Mouse (Mus musculus) left cerebral cortex, adult 2 months (tissue): ENCODE data around the gene Eif5. TPM values are rescaled to one million over a fixed set of nuclear protein-coding genes. Genes with fewer than 3 reads are reported as not detected.
"Not testable (repeated sequence)": the region's sequence is repeated elsewhere in the genome, so short reads cannot be mapped to it uniquely, and the experiment has no call there.

Experiments
- DNase-seq, 2 experiments: peaks; one replicate each; pipeline ENCODE4 v3.0.0; 2021 to 2022; ENCODE audit warnings: low spot score in 2 of 2, mixed read lengths in 1 of 2; ENCODE audit errors: extremely low spot score in 1 of 2
- H3K27ac ChIP-seq: fragments of 200-600 bp; 2 replicates; pipeline ENCODE4 v1.8.1; 2022
- H3K4me3 ChIP-seq: fragments of 200-600 bp; 2 replicates; pipeline ENCODE4 v1.8.1; 2022
- CTCF ChIP-seq: fragments of 200-600 bp; IDR thresholded peaks from 2 replicates; pipeline ENCODE4 v1.8.1; 2022; ENCODE audit warnings: antibody characterized with exemption, mild to moderate bottlenecking, moderate library complexity
- intact Hi-C: fragments of 180-260 bp; cut with DNase I; formaldehyde crosslinking; loops from one replicate; pipeline ENCODE4 v1.15.1; 2025
- total RNA-seq, 2 experiments: library from RNA; stranded (reverse); gene quantifications; 2 replicates each; pipeline ENCODE4 v1.2.3; 2021

The Eif5 gene
- total RNA-seq, 2 experiments from 2014 or later: 241 to 276 TPM

DNA sequence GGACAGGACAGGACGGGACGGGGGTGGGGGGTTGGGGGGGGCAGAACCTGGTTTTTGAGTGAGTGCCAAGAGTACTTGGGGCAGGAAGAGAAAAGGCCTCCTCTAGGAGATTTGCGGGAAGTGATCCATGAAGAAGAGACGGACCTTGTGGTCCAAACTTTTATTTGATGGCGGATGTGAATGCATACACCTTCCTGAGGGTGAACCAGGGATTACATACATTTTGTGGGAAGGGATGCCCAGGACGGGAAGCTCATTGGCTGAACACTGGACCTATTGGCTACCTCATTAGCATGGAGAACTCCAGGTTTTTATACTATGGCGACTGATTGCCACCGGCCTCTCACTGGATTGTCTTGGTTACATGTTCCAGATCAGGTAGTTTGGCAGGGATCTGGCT, 14.5 kb downstream of the Eif5 start:
- Histone ChIP-seq H3K4me3 (no peak overlapping the region), H3K27ac (no peak overlapping the region)
- TF ChIP-seq CTCF: no peak
- no peak for DNase-seq
- intact Hi-C loops: no loop called here

GRCm38 (mm10) chr12:111555357-111555756, 17.5 kb downstream of the Eif5 start:
- H3K4me3 ChIP-seq: no peak overlapping the region
- H3K27ac ChIP-seq: no peak overlapping the region
- intact Hi-C loops: no loop called here
- no peak for TF ChIP-seq CTCF
- DNase-seq: no peak

DNA sequence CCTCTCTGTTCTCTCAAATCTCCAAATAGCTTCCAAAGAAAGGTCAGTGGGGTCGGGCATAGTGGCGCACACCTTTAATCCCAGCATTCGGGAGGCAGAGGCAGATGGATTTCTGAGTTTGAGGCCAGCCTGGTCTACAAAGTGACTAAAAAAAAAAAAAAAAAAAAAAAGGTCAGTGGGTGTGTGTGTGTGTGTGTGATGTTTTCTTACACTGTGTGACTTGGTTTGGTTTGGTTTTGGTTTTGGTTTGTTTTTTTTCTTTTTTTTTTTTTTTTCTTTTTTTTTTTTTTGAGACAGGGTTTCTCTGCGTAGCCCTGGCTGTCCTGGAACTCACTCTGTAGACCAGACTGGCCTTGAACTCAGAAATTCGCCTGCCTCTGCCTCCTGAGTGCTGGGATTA, 18.1 kb downstream of the Eif5 start:
- intact Hi-C loops, H3K27ac ChIP-seq, H3K4me3 ChIP-seq, DNase-seq: not testable (repeated sequence)

DNA sequence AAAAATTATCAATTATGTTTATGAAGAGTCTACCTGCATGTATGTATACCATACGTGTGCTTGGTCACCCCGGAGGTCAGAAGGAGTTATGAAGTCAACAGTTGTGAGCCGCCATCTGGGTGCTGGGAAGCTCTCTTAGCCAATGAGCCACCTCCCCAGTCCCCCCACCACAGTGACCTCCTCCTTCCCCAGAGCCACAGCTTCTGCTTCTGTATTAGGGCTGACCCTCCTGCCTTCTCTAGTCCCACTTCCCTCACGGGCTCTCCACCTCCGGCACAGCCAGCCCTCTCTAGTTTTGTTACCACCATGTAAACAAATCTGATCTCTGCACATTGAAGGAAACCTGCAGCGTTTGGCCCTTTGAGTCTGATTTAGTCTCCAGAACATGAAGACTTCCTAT, 19.7 kb downstream of the Eif5 start:
- Histone ChIP-seq H3K27ac (no peak overlapping the region), H3K4me3 (no peak overlapping the region)
- TF ChIP-seq CTCF: no peak
- intact Hi-C loops: no loop called here
- DNase-seq: no peak

- H3K4me3 ChIP-seq: no peak overlapping the region
- no peak for DNase-seq
- no peak overlapping the region for H3K27ac ChIP-seq
- no peak for TF ChIP-seq CTCF
- intact Hi-C loops: no loop called here
These were observed 20.8 kb downstream of the Eif5 start for GRCm38 (mm10) chr12:111558655-111559054.

GRCm38 (mm10) chr12:111559647-111560258, 21.9 kb downstream of the Eif5 start:
- peak overlapping the region; percentile 38 for H3K4me3 ChIP-seq
- intact Hi-C loops: no loop called here
- peak overlapping the region; percentile 69 for H3K27ac ChIP-seq
- no peak for TF ChIP-seq CTCF
- peak; percentile 59 for DNase-seq

DNA sequence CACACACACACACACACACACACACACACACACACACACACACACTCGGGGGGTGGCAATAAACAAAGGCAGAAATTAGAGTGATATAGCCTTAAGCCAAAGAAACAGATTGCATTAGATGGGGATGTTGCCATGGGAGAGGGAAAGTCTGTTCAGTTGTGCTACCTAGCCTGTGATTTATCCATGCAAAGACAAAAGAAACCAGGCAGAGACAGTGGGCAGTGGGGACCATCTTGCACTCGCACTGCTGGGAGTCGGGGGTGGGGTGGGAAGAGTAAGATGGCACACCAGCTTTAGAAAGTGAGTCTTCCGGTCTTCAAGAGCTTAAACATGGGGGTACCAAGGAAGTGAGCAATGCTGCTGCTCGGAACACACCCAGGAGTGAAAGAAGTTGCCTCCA, 22.5 kb downstream of the Eif5 start:
- no peak for TF ChIP-seq CTCF
- intact Hi-C loops: no loop called here
- Histone ChIP-seq H3K27ac (no peak overlapping the region), H3K4me3 (no peak overlapping the region)
- no peak for DNase-seq

DNA sequence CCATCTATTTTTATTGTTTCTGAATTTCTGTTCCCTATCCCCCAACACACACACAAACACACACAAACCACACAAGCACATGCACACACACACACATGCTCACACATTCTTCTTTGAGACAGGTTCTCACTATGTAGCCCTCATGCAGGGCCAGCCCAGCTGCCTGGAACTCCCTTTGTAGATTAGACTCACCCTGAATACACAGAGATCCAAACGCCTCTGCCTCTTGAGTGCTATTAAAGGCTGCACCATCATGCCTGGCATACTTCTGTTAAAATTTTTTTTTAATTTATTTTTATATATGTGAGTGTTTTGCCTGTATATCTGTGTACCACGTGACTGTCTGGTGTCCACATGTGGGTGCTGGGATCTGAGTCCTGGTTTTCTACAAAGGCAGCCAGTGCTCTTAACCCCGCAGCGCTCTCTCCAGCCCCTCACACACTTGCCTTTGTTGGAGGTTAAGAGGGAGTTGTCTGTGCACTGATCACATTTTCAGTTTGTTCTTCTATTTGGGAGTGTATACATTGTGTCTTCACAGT, 24.5 kb downstream of the Eif5 start:
- Histone ChIP-seq H3K27ac (peak overlapping the region; percentile 30; the same call in 1 of the 2 replicates), H3K4me3 (no peak overlapping the region)
- TF ChIP-seq CTCF: no peak
- DNase-seq: no peak
- intact Hi-C loops: no loop called here

- Histone ChIP-seq H3K27ac (peak overlapping the region; percentile 30; the same call in 1 of the 2 replicates), H3K4me3 (no peak overlapping the region)
- intact Hi-C loops: no loop called here
- no peak for DNase-seq
- TF ChIP-seq CTCF: no peak; the same call in 1 of the 2 replicates
These were observed 25.3 kb downstream of the Eif5 start for GRCm38 (mm10) chr12:111563076-111563629.

DNA sequence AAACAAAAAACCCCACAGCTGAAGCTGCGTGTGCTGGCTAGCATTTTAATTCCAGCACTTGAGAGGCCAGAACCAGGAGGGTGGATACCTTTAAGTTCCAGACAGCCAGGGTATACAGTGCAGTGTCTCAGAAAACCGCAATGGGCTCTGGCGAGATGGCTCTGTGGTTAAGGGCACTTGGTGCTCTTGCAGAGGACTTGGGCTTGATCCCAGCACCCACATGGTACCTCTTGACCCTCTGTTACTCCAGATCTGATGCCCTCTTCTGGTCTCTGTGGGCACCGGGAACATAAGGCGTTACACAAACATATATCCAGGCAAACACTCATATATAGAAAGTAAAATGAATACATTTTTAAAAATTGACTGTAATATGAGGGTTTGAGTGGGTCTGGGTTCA, 27.5 kb downstream of the Eif5 start:
- no peak overlapping the region for H3K27ac ChIP-seq
- intact Hi-C loops: no loop called here
- no peak for TF ChIP-seq CTCF
- no peak for DNase-seq
- no peak overlapping the region for H3K4me3 ChIP-seq

- H3K27ac ChIP-seq: no peak overlapping the region
- no peak for DNase-seq
- intact Hi-C loops: no loop called here
- no peak for TF ChIP-seq CTCF
- no peak overlapping the region for H3K4me3 ChIP-seq
These were observed 31.0 kb downstream of the Eif5 start for GRCm38 (mm10) chr12:111568836-111569235.

- intact Hi-C loops: loop anchor here (5.0 kb wide), 1 partner anchor 75 kb away; no protein-coding TSS in a partner anchor
- Histone ChIP-seq H3K4me3 (no peak overlapping the region), H3K27ac (no peak overlapping the region)
- no peak for DNase-seq
- no peak for TF ChIP-seq CTCF
These were observed 34.6 kb downstream of the Eif5 start for GRCm38 (mm10) chr12:111572406-111572805.

DNA sequence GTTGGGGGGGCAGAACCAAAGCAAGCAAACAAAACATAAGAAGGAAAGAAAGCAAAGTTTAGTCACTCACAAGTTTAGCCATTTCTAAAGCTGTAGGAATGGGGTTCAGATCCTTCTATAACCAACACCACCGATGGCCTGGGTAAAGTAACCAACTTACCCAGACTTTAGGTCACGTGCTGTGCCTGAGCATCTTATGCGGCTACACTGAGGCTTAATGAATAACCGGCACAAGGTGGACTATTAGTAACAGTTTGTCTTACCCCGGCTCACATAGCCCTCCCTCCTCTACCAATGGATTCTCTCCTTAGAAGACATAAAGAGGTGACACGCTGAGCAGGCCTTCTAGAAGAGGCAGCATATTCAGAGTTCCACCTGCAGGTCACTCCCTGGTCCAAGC, 35.5 kb downstream of the Eif5 start:
- intact Hi-C loops: loop anchor here (1.0 to 5.0 kb wide), 2 partner anchors 22 to 74 kb away; no protein-coding TSS in a partner anchor
- H3K27ac ChIP-seq: peak overlapping the region; percentile 91
- DNase-seq: no peak
- TF ChIP-seq CTCF: no peak
- peak overlapping the region; percentile 71 for H3K4me3 ChIP-seq
